Comparison of ENCODE assay signal across 10 mouse cellular contexts in genomic region chr5:128935359-128935899, GRCm38 (mm10). TPM values are rescaled to one million over a fixed set of nuclear protein-coding genes. Genes with fewer than 3 reads are reported as not detected.
A peak's percentile ranks its signal among the peaks of the same experiment; 100 is the strongest.
DNase-seq lines count a peak whose midpoint lies in the region; ATAC-seq lines count a peak whose summit lies in the region.
"Had no signal": no experiment of that assay in that cellular context is flagged by ENCODE, and none has a peak within 500 bp of the region (broad histone marks: within the 10 kb centered on the region; RNA-seq: fewer than 3 reads in every experiment).

No protein-coding gene starts in this region.

- no peaks in the 10 kb centered on the region for H3K9me3 ChIP-seq in lung, embryonic 16.5 days (ENCODE audit: control insufficient read depth, low read length)
- H3K9me3 ChIP-seq in heart, embryonic 12.5 days (replicated peaks), result peaks cover 11% of the 10 kb centered on the region; the same call in 1 of the 2 replicates
- H3K9me3 ChIP-seq: embryonic facial prominence, embryonic 12.5 days; midbrain, embryonic 12.5 days had no signal

- no peaks in the 10 kb centered on the region for H3K36me3 ChIP-seq in lung, embryonic 16.5 days (ENCODE audit: control insufficient read depth, insufficient read depth, low read length)
- H3K36me3 ChIP-seq in heart, embryonic 12.5 days, result no peaks in the 10 kb centered on the region
- H3K36me3 ChIP-seq: embryonic facial prominence, embryonic 12.5 days; midbrain, embryonic 12.5 days had no signal

- H3K4me1 ChIP-seq in lung, embryonic 16.5 days (replicated peaks; ENCODE audit: control insufficient read depth, insufficient read depth, low read length), result no peaks in the 10 kb centered on the region
- peaks cover 7% of the 10 kb centered on the region for H3K4me1 ChIP-seq in heart, embryonic 12.5 days (replicated peaks)
- H3K4me1 ChIP-seq: embryonic facial prominence, embryonic 12.5 days; midbrain, embryonic 12.5 days had no signal

- H3K27me3 ChIP-seq in lung, embryonic 16.5 days (ENCODE audit: control insufficient read depth, insufficient read depth, low read depth, low read length), result no peaks in the 10 kb centered on the region
- H3K27me3 ChIP-seq in heart, embryonic 12.5 days (replicated peaks), result no peaks in the 10 kb centered on the region
- H3K27me3 ChIP-seq: embryonic facial prominence, embryonic 12.5 days; midbrain, embryonic 12.5 days had no signal

- peak; percentile 14 to 49 for DNase-seq in cerebellum, postnatal 25 days
- DNase-seq in cerebellum, adult 11-12 months, result no peak
- no peak for DNase-seq in lung, postnatal 14 days
- peak; percentile 47 for DNase-seq in ovary, adult 18-20 months (ENCODE audit: low spot score)
- no peak for DNase-seq in layer of hippocampus, postnatal 36 days

- WGBS in lung, embryonic 16.5 days, result 39% methylated on average over 6 of the region's 6 CpGs
- 44% methylated on average over 6 of the region's 6 CpGs for WGBS in heart, embryonic 12.5 days

- H3K4me2 ChIP-seq in lung, embryonic 16.5 days (ENCODE audit: low read depth, low read length), result no peak overlapping the region
- no peak overlapping the region for H3K4me2 ChIP-seq in heart, embryonic 12.5 days
- H3K4me2 ChIP-seq: embryonic facial prominence, embryonic 12.5 days; midbrain, embryonic 12.5 days had no signal

- ATAC-seq in lung, embryonic 16.5 days (ENCODE audit: low read depth), result 0 out of 2 replicates have a peak, but pooled peaks have one; percentile 47
- ATAC-seq in heart, embryonic 12.5 days (ENCODE audit: insufficient number of reproducible peaks, low FRiP score), result peak; percentile 87
- no peak for ATAC-seq in monocyte, adult 5-6 weeks (replicated peaks; ENCODE audit: insufficient number of reproducible peaks, low FRiP score, low TSS enrichment, poor library complexity, severe bottlenecking)

- H3K4me3 ChIP-seq in lung, embryonic 16.5 days (ENCODE audit: low read length), result no peak overlapping the region
- no peak overlapping the region for H3K4me3 ChIP-seq in heart, embryonic 12.5 days
- H3K4me3 ChIP-seq: embryonic facial prominence, embryonic 12.5 days; midbrain, embryonic 12.5 days had no signal

- no peak overlapping the region for H3K27ac ChIP-seq in lung, embryonic 16.5 days (ENCODE audit: low read length)
- H3K27ac ChIP-seq in heart, embryonic 12.5 days (ENCODE audit: poor library complexity, severe bottlenecking), result no peak overlapping the region
- H3K27ac ChIP-seq: embryonic facial prominence, embryonic 12.5 days; midbrain, embryonic 12.5 days had no signal

- H3K9ac ChIP-seq in lung, embryonic 16.5 days (ENCODE audit: low read length), result no peak overlapping the region
- H3K9ac ChIP-seq in heart, embryonic 12.5 days, result no peak overlapping the region
- H3K9ac ChIP-seq: embryonic facial prominence, embryonic 12.5 days; midbrain, embryonic 12.5 days had no signal

RNA-seq across cellular contexts. Expression of gene Rimbp2, which starts 17.9 kb away (rescaled TPM):
- 0.18 and 0.24 TPM in 2 replicates for polyA plus RNA-seq in lung, embryonic 16.5 days (2015; fragmentation: Nextera tagmentation; extraction: Ambion mirVana)
- polyA plus RNA-seq in heart, embryonic 12.5 days (2016; fragmentation: Nextera tagmentation; extraction: Ambion mirVana), result 0.10 and 0.13 TPM in 2 replicates
- 100 to 1,000 TPM; 118 to 130 TPM for total RNA-seq in layer of hippocampus, postnatal 36 days (2021)
- total RNA-seq in monocyte, adult 5-6 weeks (2017), result not detected in 3 replicates

Comparison
In these comparisons a context has a peak if more than half of its experiments do, and no peak if none do; other contexts are left out.
1. DNase-seq: peak in cerebellum, postnatal 25 days (2 of 2) and ovary, adult 18-20 months (single experiment); none in cerebellum, adult 11-12 months (single experiment), lung, postnatal 14 days (single experiment) and layer of hippocampus, postnatal 36 days (0 of 2).
2. RNA of gene Rimbp2, which starts 17.9 kb away (total RNA-seq): 118 to 130 TPM in layer of hippocampus, postnatal 36 days; not detected in monocyte, adult 5-6 weeks; every median in the first group is over 100 times any median in the second.